Mouse (Mus musculus): ENCODE results near the gene Epor.

Gene Epor

DNA sequence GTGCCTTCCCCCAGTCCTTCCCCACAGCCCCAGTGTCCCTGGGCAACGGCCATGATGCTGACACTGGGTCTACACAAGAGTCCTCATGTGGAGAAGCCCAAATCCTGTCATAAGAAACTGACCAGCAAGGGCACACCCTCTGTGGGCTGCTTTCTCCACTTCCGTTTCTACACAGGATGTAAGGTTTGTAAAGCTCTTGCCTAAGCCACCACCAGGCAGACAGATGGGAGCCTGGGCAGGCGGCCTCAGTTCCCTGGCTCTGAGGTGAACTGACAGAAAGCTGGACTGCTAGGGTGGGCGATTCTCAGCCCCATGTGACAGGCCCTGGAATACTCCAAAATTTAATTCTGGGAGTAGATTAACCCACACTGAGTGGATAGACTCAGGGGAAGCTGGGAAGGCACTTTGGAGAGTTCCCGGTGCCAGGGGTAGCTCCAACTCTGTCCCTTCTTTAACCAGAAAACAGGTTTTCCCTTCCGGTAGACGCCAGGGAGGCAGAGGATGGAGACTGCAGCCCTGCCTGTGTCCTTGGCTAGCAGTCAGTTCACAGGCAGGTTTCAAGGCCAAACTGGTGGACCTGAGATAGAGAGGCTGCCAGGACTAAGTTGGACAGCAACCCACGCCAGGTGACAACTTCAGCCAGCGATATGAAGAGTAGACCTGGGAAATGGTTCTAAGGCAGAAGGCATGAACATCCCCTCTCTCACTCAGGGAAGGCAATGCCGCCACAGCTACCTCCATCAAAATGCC lies 53.7 kb downstream of the Epor start:
- no peak for DNase-seq (ENCODE audit: low spot score in 2 of 2)

All from frontal cortex, postnatal 14 days (tissue).